ENCODE assay signal across 7 mouse cellular contexts in the genomic region with DNA sequence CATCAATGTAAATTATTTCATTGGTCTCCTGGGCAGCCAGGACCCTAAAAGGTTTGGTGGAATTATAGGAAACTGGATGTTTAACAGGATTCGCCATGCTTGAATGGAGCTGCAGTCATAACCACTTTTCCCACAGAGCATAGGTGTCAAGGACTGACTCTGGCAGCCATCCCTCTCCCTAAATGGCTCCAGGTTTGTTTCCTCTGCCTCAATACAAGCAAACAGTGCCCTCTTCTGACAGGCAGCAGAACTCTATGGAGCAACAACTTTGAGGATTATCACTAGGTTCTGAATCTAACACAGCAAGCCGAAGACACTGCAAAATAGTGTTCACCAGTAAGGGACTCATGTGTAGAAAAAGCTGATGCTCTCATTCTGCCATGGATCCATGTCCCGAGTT.
DNase-seq lines count a peak whose midpoint lies in the region; TF ChIP-seq lines count a peak whose summit lies in the region.

No protein-coding gene starts in this region.

- DNase-seq in 416B (ENCODE audit: low read depth), result peak; percentile 58
- DNase-seq in ES-E14 (ENCODE audit: low read depth, low spot score), result peak; percentile 20
- peak; percentile 42 for DNase-seq in cerebellum, adult 9-10 months
- peak; percentile 52 for DNase-seq in heart, adult 8-10 months (ENCODE audit: low spot score)
- DNase-seq in kidney, postnatal 14 days, result peak; percentile 49
- peak; percentile 40 for DNase-seq in lung, postnatal 14 days
- DNase-seq in skeletal muscle tissue, adult 2 months (ENCODE audit: low read depth, low spot score), result peak; percentile 35

- no peaks in the 10 kb centered on the region for H3K4me1 ChIP-seq in ES-E14 (ENCODE audit: control insufficient read depth in 2 of 2, insufficient read depth in 2 of 2, low read length in 2 of 2, poor library complexity in 1 of 2)

- no peak overlapping the region for H3K27ac ChIP-seq in ES-E14 (ENCODE audit: insufficient read depth, low read depth, low read length, poor library complexity, severe bottlenecking)

- in situ Hi-C loops in ES-E14 (cut with MboI; ENCODE audit: low sequenced_read_pairs in 2 of 2, unreplicated experiment in 2 of 2), result no loop called here

- no peaks in the 10 kb centered on the region for H3K9me3 ChIP-seq in ES-E14 (ENCODE audit: control insufficient read depth, insufficient read depth, low read depth, low read length)

- H3K9ac ChIP-seq in ES-E14 (ENCODE audit: insufficient read depth, low read depth, low read length, poor library complexity, severe bottlenecking), result no peak overlapping the region

- no peak overlapping the region for H3K4me3 ChIP-seq in ES-E14 (ENCODE audit: insufficient read depth in 1 of 2, low read depth in 1 of 2, low read length in 2 of 2, poor library complexity in 1 of 2, severe bottlenecking in 1 of 2)

- H3K36me3 ChIP-seq in ES-E14 (ENCODE audit: control insufficient read depth, insufficient read depth, low read length, poor library complexity, severe bottlenecking), result no peaks in the 10 kb centered on the region

TF ChIP-seq in ES-E14, 5 proteins besides CTCF, POLR2A, EP300 and RAD21:
- TF ChIP-seq CHD2 (IDR thresholded peaks at IDR 0.05; ENCODE audit: low read depth, low read length), result no peak
- no peak for TF ChIP-seq ZNF384 (IDR thresholded peaks at IDR 0.05; ENCODE audit: low read depth, low read length)
- no peak for TF ChIP-seq HCFC1 (IDR thresholded peaks at IDR 0.05; ENCODE audit: borderline replicate concordance, insufficient read depth, low read length)
- TF ChIP-seq ZC3H11A (IDR thresholded peaks at IDR 0.05; ENCODE audit: borderline replicate concordance, low read depth, low read length), result peak; percentile 52; the same call in 1 of the 2 replicates
- no peak for TF ChIP-seq MAFK (IDR thresholded peaks at IDR 0.05; ENCODE audit: insufficient read depth, low read depth, low read length)
